Mouse (Mus musculus) fat pad, adult 2 months (tissue): Measurements from ENCODE around the gene Gm595.

Source experiments
- DNase-seq: peaks from one replicate; pipeline ENCODE4 v3.0.0-alpha.2; 2011; ENCODE audit warnings: low read depth, low spot score; ENCODE audit errors: extremely low read depth

Gene Gm595

GRCm38 (mm10) chrX:48877613-48878012, at the start of gene Gm595:
Gene Gm595 (minus strand): TSS chrX:48877713.
- DNase-seq = no peak

GRCm38 (mm10) chrX:48908421-48908820, 30.9 kb upstream of the Gm595 start:
- no peak for DNase-seq

GRCm38 (mm10) chrX:48903744-48904143, 26.2 kb upstream of the Gm595 start:
- no peak for DNase-seq

- no peak for DNase-seq
These were observed 22.0 kb upstream of the Gm595 start for GRCm38 (mm10) chrX:48899555-48899954.

GRCm38 (mm10) chrX:48896803-48897202, 19.3 kb upstream of the Gm595 start:
- no peak for DNase-seq

GRCm38 (mm10) chrX:48893946-48894345, 16.4 kb upstream of the Gm595 start:
- DNase-seq = no peak

- DNase-seq = no peak
These were observed 12.7 kb upstream of the Gm595 start for GRCm38 (mm10) chrX:48890259-48890658.

- DNase-seq = no peak
These were observed 7.1 kb upstream of the Gm595 start for GRCm38 (mm10) chrX:48884615-48885014.
